Mouse (Mus musculus): Measurements from ENCODE around the gene Adgre4. TPM values are rescaled to one million over a fixed set of nuclear protein-coding genes. Genes with fewer than 3 reads are reported as not detected.

The Adgre4 gene
- total RNA-seq, 2 experiments from 2014 or later, result 0.20 TPM

Other genes with a start within 250 kb of the Adgre4 start
- not detected for gene Vmn2r118, start 124.8 kb upstream of the Adgre4 start, total RNA-seq (2021)
- gene Pot1b, start 37.4 kb upstream of the Adgre4 start, total RNA-seq (2021), result 10 to 100 TPM in 1 of 2 experiments, 1 to 10 TPM in 1; 8.0 to 10.4 TPM
- gene Zfp119a, start 128.9 kb downstream of the Adgre4 start, total RNA-seq (2021), result 1 to 10 TPM; 8.7 to 9.1 TPM
- gene Zfp959, start 142.1 kb downstream of the Adgre4 start, total RNA-seq (2021), result 10 to 100 TPM; 10.8 to 11.4 TPM
- 1 to 10 TPM; 4.4 to 5.7 TPM for gene Zfp119b, start 199.5 kb downstream of the Adgre4 start, total RNA-seq (2021)
- 1 to 10 TPM; 4.9 to 5.9 TPM for gene Ebi3, start 202.7 kb downstream of the Adgre4 start, total RNA-seq (2021)
- 10 to 100 TPM; 16.7 to 18.2 TPM for gene Yju2, start 209.1 kb downstream of the Adgre4 start, total RNA-seq (2021)
- gene Shd, start 220.5 kb downstream of the Adgre4 start, total RNA-seq (2021), result 100 to 1,000 TPM in 1 of 2 experiments, 10 to 100 TPM in 1; 99.6 to 101 TPM
- gene Fsd1, start 236.5 kb downstream of the Adgre4 start, total RNA-seq (2021), result 100 to 1,000 TPM; 110 to 119 TPM

Data from left cerebral cortex, postnatal 4 days (tissue).